Mouse (Mus musculus): Measurements from ENCODE around the gene Pold2. TPM values are rescaled to one million over a fixed set of nuclear protein-coding genes. Genes with fewer than 3 reads are reported as not detected.

Pold2 gene
- polyA plus RNA-seq, 3 experiments from 2014 or later = 22.6 to 33.0 (median 30.2) TPM

DNA sequence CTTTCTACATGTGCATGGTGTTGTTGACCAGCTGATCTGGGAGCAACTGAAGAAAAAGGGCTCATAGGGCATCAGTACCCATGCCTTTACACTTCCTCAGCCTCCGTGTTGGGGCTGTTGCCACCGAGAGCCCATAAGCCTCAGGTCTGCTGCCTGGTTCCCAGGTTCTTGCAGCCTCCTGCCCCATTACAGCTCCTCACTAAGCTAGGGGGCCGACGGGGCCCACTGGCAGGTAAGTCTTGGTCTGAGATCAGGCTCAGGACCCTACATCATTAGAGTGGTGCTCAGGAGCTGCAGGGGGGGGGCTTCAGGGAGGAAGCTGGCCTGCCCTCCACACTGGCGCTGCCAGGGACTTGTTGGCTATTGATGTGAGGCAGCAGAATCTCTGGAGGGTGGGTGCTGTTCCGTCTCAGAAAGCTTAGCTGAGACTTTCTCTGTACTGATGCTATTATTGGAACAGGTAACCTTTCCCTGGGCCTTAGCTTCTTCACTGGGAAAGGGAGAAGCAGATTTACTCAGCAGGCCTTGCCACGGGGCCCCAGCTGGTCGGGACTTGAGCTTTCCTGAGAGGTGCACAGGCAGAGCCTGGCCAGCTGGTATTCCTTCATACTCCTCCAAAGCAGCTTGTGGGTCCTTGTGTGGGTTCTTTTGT is 21.5 kb downstream of the Pold2 start:
- no peak for ATAC-seq

DNA sequence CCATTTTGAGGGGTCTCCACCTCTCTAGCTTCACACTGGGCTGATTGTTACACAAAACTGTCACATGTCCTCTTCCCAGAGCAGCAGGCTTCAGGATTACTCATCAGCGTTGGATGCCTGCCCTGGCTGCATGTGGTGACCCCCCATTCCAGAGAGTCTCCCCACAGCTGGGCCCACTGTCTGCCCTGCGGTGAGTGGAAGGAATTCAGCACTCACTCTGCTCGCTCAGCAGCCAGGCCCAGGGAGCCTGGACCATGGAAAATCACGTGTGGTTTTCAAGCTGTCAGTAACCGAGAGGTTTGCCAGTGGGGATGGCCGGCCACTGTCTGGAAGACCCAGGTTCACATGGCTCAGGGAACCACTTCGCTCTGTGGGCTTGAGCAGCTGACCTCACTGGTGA is 22.2 kb downstream of the Pold2 start:
- ATAC-seq = no peak

DNA sequence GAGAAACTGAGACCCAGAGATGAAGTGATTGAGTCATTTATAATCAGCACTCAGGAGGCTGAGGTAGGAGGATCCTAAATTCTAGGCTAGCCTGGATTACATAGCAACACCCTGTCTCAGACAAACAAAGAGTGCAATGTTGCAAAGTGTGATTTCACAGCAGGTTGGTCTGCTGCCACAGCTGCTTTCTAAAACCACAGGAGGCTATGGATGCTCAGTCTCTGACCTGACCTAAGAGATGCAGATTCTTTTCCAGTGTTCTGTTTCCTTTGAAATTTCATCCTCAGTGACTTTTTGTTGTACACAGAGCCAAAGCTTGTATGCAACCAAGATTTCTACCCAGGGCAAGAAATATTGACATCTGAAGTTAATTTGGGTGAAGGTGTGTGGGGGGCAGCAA is 22.6 kb downstream of the Pold2 start:
- ATAC-seq = no peak

DNA sequence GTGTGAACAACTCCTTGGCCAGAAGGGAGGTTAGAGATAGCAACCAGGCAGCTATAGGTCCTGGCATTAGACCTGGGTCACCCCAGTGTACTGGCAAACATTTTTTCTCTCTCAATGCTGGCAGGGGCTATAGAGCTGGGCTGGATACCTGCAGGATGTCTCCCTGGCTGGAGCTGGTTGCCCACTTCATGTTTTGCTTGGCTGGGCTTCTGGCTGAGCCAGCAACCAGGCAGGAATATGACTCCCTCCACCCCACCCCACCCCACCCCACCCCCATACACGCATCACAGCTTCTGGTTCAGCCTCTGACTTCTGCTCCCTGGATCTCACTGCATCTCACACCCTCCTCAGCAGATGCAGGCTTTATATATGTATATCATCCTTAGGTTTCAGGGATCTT is 25.8 kb downstream of the Pold2 start:
- no peak for ATAC-seq

DNA sequence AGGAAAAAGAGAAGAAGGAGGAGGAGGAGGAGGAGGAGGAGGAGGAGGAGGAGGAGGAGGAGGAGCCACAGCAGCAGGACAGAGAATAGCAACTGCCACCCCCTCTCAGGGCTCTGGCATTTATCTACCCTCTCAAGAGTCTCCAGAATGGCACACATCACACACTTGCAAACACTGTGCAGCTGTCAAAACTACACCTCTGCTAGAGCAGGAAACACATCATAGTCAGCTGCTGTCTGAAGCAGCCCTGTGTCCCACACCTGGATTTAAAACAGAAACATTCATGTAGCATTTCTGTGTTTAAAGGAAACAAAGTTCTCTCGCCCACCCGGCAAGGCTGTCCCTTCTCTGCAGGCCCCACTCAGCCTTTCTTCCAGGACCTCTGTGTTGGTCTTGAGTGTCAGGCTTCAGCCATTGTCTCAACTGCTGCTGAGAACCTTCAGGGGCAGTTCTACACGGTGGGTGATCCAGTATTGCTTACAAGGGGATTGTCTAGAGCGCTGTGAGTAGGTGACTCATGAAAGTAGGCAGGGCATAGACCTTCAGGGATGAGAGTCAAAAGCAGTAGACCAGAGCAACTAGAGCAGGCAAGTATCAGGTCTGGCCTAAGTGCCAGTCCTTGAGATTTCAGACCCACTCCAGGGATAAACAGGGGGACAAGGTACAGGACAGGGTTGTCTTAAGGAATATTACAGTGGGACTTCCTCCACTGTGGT is 26.9 kb downstream of the Pold2 start:
- ATAC-seq = no peak

GRCm38 (mm10) chr11:5850452-5850851 is 27.6 kb downstream of the Pold2 start:
- ATAC-seq = no peak

DNA sequence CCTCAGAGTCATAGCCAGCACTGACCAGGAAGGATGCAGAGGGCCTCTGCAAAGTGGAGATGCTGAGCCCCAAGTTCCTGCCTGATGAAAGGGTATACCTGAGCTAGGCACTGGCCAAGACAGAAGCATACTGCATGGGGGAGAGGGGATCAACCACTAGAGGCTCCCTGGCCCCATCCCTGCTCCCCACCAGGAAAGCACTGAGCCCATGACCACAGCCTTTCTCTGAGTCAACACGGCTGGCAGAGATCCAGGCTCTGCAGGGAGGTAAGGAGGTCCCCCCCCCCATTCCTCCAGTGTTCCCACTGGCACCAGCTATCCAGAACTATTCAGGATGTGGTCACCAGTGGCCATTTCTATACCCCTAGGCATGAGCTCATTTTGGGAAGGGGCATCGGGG is 28.8 kb downstream of the Pold2 start:
- ATAC-seq = no peak

GRCm38 (mm10) chr11:5848741-5849140 is 29.4 kb downstream of the Pold2 start:
- no peak for ATAC-seq

DNA sequence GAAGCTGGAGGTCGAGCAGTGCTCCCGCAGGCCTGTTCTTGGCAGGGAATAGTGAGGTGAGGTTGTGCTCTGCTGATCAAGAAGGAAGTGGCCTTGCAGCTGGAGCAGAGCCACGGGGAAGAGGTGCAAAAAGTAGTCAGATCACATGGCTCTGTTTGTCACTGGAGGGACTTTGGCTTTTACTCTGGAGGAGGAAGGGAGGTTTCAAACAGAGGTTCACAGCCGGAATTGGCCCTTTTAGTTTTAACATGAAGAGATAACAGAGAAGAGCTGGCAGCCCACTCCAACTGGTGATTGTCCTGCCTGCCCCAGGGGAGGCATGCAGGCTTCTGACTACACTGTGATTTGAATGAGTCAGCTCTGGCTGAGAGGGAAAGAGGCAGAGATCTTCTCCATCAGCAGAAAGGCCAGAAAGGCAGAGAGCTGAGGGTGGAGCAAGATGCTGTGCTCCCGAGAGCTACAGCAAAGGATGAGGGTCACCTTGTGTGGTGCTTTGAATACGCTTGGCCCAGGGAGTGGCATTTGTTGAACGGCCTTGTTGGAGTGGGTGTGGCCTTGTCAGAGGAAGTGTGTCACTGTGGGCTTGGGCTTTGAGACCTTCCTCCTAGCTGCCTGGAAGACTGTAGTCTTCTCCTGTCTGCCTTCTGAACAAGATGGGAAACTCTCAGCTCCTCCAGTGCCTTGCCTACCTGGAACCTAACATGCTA is 31.3 kb downstream of the Pold2 start:
- no peak for ATAC-seq

GRCm38 (mm10) chr11:5843131-5843530 is 35.0 kb downstream of the Pold2 start:
- no peak for ATAC-seq

GRCm38 (mm10) chr11:5841751-5842150 is 36.3 kb downstream of the Pold2 start:
- no peak for ATAC-seq

DNA sequence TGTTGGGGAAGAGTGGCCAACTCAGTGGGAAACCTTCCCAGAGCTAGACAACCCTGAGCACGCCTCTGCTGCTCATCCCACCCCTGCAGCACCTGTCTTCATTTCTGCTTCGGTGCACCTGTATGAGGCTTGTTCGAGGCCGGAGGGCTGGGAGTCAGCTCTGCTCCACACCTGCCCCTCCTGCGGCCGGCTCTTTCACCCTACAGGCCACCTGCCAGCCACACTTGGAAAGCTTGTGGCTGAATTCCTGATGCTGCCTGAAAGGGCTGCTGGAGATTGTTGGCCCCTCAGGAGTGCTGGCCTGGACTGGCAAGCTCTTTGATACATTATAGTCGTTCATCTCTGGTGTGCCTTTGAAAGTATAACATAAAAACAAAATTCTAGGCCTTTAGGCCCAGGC is 37.7 kb downstream of the Pold2 start:
- no peak for ATAC-seq

GRCm38 (mm10) chr11:5837251-5838246 is 40.5 kb downstream of the Pold2 start, which contains the start of gene Polm:
Gene Polm, minus strand, starts transcription at chr11:5838016.
- ATAC-seq = peak; percentile 95

- ATAC-seq = no peak
These were observed 42.0 kb downstream of the Pold2 start for GRCm38 (mm10) chr11:5836126-5836525.

GRCm38 (mm10) chr11:5835057-5835456 is 43.0 kb downstream of the Pold2 start:
- ATAC-seq = no peak

- ATAC-seq = no peak
These were observed 43.6 kb downstream of the Pold2 start for GRCm38 (mm10) chr11:5834506-5834905.

GRCm38 (mm10) chr11:5829327-5829726 is 48.8 kb downstream of the Pold2 start:
- no peak for ATAC-seq

DNA sequence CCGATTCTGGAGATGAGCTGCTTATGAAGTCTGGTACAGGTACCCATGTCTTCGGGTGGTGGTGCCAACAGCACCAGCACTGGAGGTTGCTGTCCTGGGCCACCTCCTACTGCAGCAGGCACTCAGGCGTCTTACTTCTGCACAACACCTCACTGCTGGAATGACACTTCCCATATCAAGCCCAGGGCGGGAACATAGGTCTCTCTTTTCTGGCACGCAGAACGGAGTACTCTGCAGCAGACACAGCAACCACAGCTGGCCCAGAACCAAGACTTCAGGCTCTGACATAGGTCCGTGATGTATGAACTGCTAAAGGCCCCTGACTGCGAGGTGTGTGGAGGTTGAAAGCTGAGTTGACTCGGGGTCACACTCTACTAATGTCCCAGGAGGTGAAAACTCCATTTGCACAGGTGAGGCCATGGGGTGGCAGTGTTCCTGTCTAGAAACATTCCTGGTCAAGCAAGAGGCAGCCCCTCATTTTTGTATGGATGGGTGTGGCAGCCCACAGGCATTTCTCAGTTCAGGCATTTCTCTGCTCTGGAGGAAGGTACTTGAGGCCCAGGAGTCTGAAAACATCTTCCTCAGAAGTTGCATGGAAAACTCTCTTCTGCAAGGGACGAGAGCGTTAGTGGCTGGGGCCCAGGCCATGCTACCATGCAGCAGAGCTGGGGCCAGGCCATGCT is 49.4 kb downstream of the Pold2 start:
- no peak for ATAC-seq

DNA sequence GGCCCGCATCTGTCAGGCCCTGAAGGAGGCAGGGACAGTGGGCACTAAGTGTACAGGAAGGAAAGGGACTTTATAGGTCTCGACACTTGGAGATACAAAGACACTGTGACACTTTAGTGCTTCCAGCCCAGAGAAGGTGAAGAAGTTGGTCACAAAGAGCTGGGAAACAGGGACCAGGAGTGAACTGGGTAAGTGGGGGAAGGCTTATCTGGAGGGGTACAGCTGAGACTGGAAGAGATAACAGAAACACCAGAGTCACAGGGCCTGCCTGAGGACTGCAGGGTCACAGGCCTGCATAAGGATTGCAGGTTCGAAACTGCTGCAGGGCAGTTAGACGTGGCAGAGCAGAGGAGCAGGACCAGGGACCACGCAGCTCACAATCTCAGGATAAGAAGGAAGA is 50.2 kb downstream of the Pold2 start:
- no peak for ATAC-seq

DNA sequence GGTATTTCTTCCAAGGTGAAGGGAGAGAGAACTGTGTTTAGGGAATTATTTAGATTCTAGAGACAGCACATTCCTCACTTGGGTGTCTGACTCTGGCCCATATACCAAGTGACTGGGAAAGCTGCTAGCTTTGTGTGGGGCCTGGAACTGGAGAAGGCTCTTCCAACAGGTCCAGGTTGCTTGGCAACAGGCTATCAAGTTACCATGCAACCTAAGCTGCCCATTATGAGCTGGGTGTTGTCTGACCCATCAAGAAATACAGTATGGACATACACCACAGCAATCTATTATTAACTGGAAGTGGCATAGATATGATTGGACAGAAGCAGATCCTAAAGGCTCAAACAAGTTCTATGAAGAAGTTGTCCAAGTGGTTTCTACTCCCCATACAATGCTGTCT is 52.7 kb downstream of the Pold2 start:
- no peak for ATAC-seq

Data from inflammation-experienced regulatory T-cells, adult 6 months (primary cell).